Mouse (Mus musculus) splenic B cell, adult 2 months (primary cell): Measurements from ENCODE around the gene Phospho1.

Experiments used
- DNase-seq: peaks from one replicate; pipeline ENCODE4 v3.0.0-alpha.2; 2011; ENCODE audit warnings: low read depth, low spot score
- H3K27me3 ChIP-seq: 2 replicates; pipeline ENCODE4 v1.6.1; 2012; ENCODE audit warnings: mild to moderate bottlenecking, low read length, moderate library complexity, mixed read lengths; ENCODE audit not compliant: control insufficient read depth, poor library complexity, insufficient read depth, severe bottlenecking
- H3K36me3 ChIP-seq: 2 replicates; pipeline ENCODE4 v1.6.1; 2012; ENCODE audit warnings: mild to moderate bottlenecking, low read length, moderate library complexity, mixed read lengths; ENCODE audit not compliant: control insufficient read depth, poor library complexity, insufficient read depth, severe bottlenecking

The Phospho1 gene

GRCm38 (mm10) chr11:95834742-95835710 lies 10.7 kb downstream of the Phospho1 start:
- Histone ChIP-seq H3K36me3 (peaks cover 14% of the 10 kb centered on the region), H3K27me3 (no peaks in the 10 kb centered on the region)
- peak; percentile 92 for DNase-seq

- Histone ChIP-seq H3K36me3 (peaks cover 14% of the 10 kb centered on the region), H3K27me3 (no peaks in the 10 kb centered on the region)
- no peak for DNase-seq
Measured at GRCm38 (mm10) chr11:95835832-95836231, 11.5 kb downstream of the Phospho1 start.

GRCm38 (mm10) chr11:95836433-95836832 lies 12.1 kb downstream of the Phospho1 start:
- Histone ChIP-seq H3K27me3 (no peaks in the 10 kb centered on the region), H3K36me3 (peaks cover 14% of the 10 kb centered on the region)
- no peak for DNase-seq

- Histone ChIP-seq H3K36me3 (peaks cover 13% of the 10 kb centered on the region), H3K27me3 (no peaks in the 10 kb centered on the region)
- no peak for DNase-seq
Measured at GRCm38 (mm10) chr11:95837059-95837458, 12.8 kb downstream of the Phospho1 start, which contains the start of gene Gngt2. Gene Gngt2 (plus strand): TSS chr11:95837216.

GRCm38 (mm10) chr11:95838598-95838997 lies 14.3 kb downstream of the Phospho1 start:
- peaks cover 2% of the 10 kb centered on the region for H3K36me3 ChIP-seq
- DNase-seq = no peak
- no peaks in the 10 kb centered on the region for H3K27me3 ChIP-seq

- Histone ChIP-seq H3K36me3 (peaks cover 2% of the 10 kb centered on the region), H3K27me3 (no peaks in the 10 kb centered on the region)
- DNase-seq = no peak
Measured at GRCm38 (mm10) chr11:95838999-95839868, 14.9 kb downstream of the Phospho1 start.

GRCm38 (mm10) chr11:95840694-95841497 lies 16.6 kb downstream of the Phospho1 start:
- no peak for DNase-seq
- peaks cover 2% of the 10 kb centered on the region for H3K36me3 ChIP-seq
- no peaks in the 10 kb centered on the region for H3K27me3 ChIP-seq

- Histone ChIP-seq H3K27me3 (no peaks in the 10 kb centered on the region), H3K36me3 (no peaks in the 10 kb centered on the region; the same call in none of the 2 replicates)
- DNase-seq = no peak
Measured at GRCm38 (mm10) chr11:95841498-95841830, 17.2 kb downstream of the Phospho1 start.

- no peaks in the 10 kb centered on the region for H3K27me3 ChIP-seq
- peak; percentile 88 for DNase-seq
Measured at GRCm38 (mm10) chr11:95842074-95842681, 17.9 kb downstream of the Phospho1 start, which contains the start of gene Abi3. Gene Abi3 (minus strand): TSS chr11:95842476.

GRCm38 (mm10) chr11:95842953-95843352 lies 18.7 kb downstream of the Phospho1 start:
- Histone ChIP-seq H3K36me3 (no peaks in the 10 kb centered on the region; the same call in none of the 2 replicates), H3K27me3 (no peaks in the 10 kb centered on the region)
- DNase-seq = no peak

More at GRCm38 (mm10) chr11:95842074-95842681, 17.9 kb downstream of the Phospho1 start, which contains the start of gene Abi3:
- H3K36me3 ChIP-seq = no peaks in the 10 kb centered on the region; the same call in none of the 2 replicates

- H3K36me3 ChIP-seq = no peaks in the 10 kb centered on the region; the same call in none of the 2 replicates
- H3K27me3 ChIP-seq = no peaks in the 10 kb centered on the region
- DNase-seq = no peak
Measured at GRCm38 (mm10) chr11:95843421-95843950, 19.2 kb downstream of the Phospho1 start.

GRCm38 (mm10) chr11:95844935-95845334 lies 20.6 kb downstream of the Phospho1 start:
- DNase-seq = no peak
- Histone ChIP-seq H3K27me3 (no peaks in the 10 kb centered on the region), H3K36me3 (no peaks in the 10 kb centered on the region; the same call in none of the 2 replicates)

GRCm38 (mm10) chr11:95850898-95851297 lies 26.6 kb downstream of the Phospho1 start:
- Histone ChIP-seq H3K27me3 (no peaks in the 10 kb centered on the region), H3K36me3 (no peaks in the 10 kb centered on the region)
- no peak for DNase-seq
